Mouse (Mus musculus): ENCODE measurements around the gene Ribc2.

The Ribc2 gene

GRCm38 (mm10) chr15:85131275-85132192, at the start of gene Ribc2, which contains the start of gene Smc1b:
TSS of gene Ribc2 (plus strand) at chr15:85132078.
TSS of gene Smc1b (minus strand) at chr15:85131964.
- DNase-seq: peak; percentile 69 to 79

- DNase-seq: no peak
Observed at GRCm38 (mm10) chr15:85085641-85086040, 46.2 kb upstream of the Ribc2 start.

- no peak for DNase-seq
Observed at GRCm38 (mm10) chr15:85132193-85132520, 279 bp downstream of the Ribc2 start.

- peak in 1 of 2 experiments; percentile 18 for DNase-seq
Observed at GRCm38 (mm10) chr15:85135143-85135542, 3.3 kb downstream of the Ribc2 start.

GRCm38 (mm10) chr15:85141290-85141689, 9.4 kb downstream of the Ribc2 start:
- DNase-seq: peak in 1 of 2 experiments; percentile 11

- DNase-seq: peak in 1 of 2 experiments; percentile 11
Observed at GRCm38 (mm10) chr15:85142441-85142840, 10.6 kb downstream of the Ribc2 start.

- DNase-seq: peak in 1 of 2 experiments; percentile 13
Observed at GRCm38 (mm10) chr15:85143161-85143560, 11.3 kb downstream of the Ribc2 start.

GRCm38 (mm10) chr15:85143747-85144146, 11.9 kb downstream of the Ribc2 start:
- DNase-seq: peak in 1 of 2 experiments; percentile 12

GRCm38 (mm10) chr15:85144249-85144648, 12.4 kb downstream of the Ribc2 start:
- DNase-seq: no peak

- peak; percentile 73 to 80 for DNase-seq
Observed at GRCm38 (mm10) chr15:85151433-85151918, 19.6 kb downstream of the Ribc2 start.

- DNase-seq: peak in 1 of 2 experiments; percentile 23
Observed at GRCm38 (mm10) chr15:85152577-85152976, 20.7 kb downstream of the Ribc2 start.

GRCm38 (mm10) chr15:85154091-85154490, 22.2 kb downstream of the Ribc2 start:
- no peak for DNase-seq

- no peak for DNase-seq
Observed at GRCm38 (mm10) chr15:85156198-85156597, 24.3 kb downstream of the Ribc2 start.

GRCm38 (mm10) chr15:85161416-85161815, 29.5 kb downstream of the Ribc2 start:
- DNase-seq: no peak

- DNase-seq: peak; percentile 49 to 71
Observed at GRCm38 (mm10) chr15:85162693-85163663, 31.1 kb downstream of the Ribc2 start.

GRCm38 (mm10) chr15:85166433-85166933, 34.6 kb downstream of the Ribc2 start:
- peak; percentile 16 to 49 for DNase-seq

GRCm38 (mm10) chr15:85167086-85167679, 35.3 kb downstream of the Ribc2 start:
- DNase-seq: no peak

GRCm38 (mm10) chr15:85172054-85172453, 40.2 kb downstream of the Ribc2 start:
- peak; percentile 60 to 90 for DNase-seq

- no peak for DNase-seq
Observed at GRCm38 (mm10) chr15:85173425-85173824, 41.5 kb downstream of the Ribc2 start.

- DNase-seq: no peak
Observed at GRCm38 (mm10) chr15:85174060-85174459, 42.2 kb downstream of the Ribc2 start.

GRCm38 (mm10) chr15:85177576-85177975, 45.7 kb downstream of the Ribc2 start:
- DNase-seq: peak in 1 of 2 experiments; percentile 16

GRCm38 (mm10) chr15:85178172-85178571, 46.3 kb downstream of the Ribc2 start:
- no peak for DNase-seq
